Mouse (Mus musculus) CH12.LX (cell line): ENCODE data around the gene Tfap4.

Source experiments
- CHD1 ChIP-seq: IDR thresholded peaks from 2 replicates; pipeline ENCODE4 v1.6.1; 2012; ENCODE audit warnings: low read depth, low read length, improper control_type of control experiment, inconsistent platforms
- CTCF ChIP-seq, 2 experiments: IDR thresholded peaks in 1 of 2; conservative IDR thresholded peaks in 1 of 2; 2 replicates each; pipeline ENCODE4 v1.5.1; 2011 to 2012; ENCODE audit warnings: low read depth in 2 of 2, low read length in 2 of 2, improper control_type of control experiment in 1 of 2, inconsistent platforms in 1 of 2, mild to moderate bottlenecking in 1 of 2, moderate library complexity in 1 of 2
- POLR2A ChIP-seq: IDR thresholded peaks from 2 replicates; pipeline ENCODE4 v1.6.1; 2011; ENCODE audit warnings: low read depth, mild to moderate bottlenecking, improper control_type of control experiment, low read length
- RAD21 ChIP-seq: IDR thresholded peaks from 2 replicates; pipeline ENCODE4 v1.6.1; 2011; ENCODE audit warnings: low read depth, mild to moderate bottlenecking, low read length, improper control_type of control experiment, moderate library complexity

- TF ChIP-seq POLR2A: peak; percentile 71
- peak in 1 of 2 experiments; percentile 36; a peak in 2 of 4 replicates for TF ChIP-seq CTCF (conservative IDR thresholded peaks at IDR 0.05 in 1 of 2, IDR thresholded peaks at IDR 0.05 in 1 of 2; ENCODE audit: low read depth in 2 of 2, low read length in 2 of 2)
- TF ChIP-seq RAD21: no peak
- no peak for TF ChIP-seq CHD1
Measured at GRCm38 (mm10) chr16:4500598-4501385, 58.9 kb downstream of the Tfap4 start.
